Mouse (Mus musculus) MEL-GATA-1-ER (cell line): ENCODE data around the gene Galnt10.

Experiments used
- DNase-seq: peaks from one replicate; pipeline ENCODE4 v3.0.0-alpha.2; 2012; ENCODE audit warnings: low read depth; ENCODE audit errors: extremely low read depth

The Galnt10 gene

DNA sequence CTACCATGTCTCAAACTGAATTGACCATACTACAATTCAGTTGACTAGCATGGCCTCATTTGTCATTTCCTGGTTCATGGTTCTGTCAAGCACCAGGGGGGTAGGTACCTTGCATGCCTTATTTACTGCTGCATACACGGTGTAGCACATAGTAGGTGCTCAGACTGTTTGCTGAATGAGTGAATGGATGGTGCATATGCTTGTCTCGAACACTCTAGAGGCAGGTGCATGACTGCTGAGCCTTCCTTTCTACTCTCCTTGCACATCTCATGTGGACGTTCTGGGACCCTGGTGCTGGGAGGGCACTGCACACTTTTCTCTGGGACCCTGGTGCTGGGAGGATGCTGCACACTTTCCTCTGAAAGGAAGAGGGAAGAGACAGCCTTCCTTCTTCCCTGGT is 13.0 kb downstream of the Galnt10 start:
- no peak for DNase-seq

DNA sequence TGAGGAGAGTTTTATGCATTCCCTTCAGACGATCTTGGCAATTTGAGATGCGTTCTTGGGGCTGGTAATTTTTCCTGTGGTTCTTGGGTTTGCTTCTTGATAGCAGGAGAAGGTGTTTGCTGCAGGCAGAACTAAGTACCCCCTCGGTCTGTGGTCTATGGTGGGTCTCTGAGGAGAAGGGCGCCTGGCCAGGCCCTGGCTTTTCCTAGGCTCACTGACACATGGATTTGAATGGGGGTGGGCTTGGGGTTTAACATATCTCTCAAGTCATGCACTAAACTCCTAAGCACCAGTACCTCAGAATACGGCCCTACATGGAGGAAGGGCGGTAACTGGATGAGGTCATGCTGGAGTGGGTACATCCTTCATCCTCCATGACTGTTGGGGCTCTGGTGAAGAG is 13.5 kb downstream of the Galnt10 start:
- DNase-seq: no peak

DNA sequence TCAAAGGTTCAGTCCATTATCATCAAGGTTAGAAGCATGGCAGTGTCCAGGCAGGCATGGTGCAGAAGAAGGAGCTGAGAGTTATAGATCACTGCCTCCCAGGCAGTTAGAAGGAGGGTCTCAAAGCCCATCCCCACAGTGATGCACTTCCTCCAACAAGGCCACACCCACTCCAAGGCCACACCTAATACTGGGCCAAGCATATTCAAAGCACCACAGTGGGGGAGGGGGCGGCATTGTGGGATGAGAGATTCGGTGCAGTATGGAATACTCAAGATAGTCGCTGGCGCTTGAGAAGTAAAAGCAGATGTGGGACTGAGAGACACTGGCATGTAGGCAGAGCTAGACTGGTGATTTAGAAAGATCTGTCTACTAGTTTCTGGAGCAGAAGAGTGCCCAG is 14.9 kb downstream of the Galnt10 start:
- no peak for DNase-seq

DNA sequence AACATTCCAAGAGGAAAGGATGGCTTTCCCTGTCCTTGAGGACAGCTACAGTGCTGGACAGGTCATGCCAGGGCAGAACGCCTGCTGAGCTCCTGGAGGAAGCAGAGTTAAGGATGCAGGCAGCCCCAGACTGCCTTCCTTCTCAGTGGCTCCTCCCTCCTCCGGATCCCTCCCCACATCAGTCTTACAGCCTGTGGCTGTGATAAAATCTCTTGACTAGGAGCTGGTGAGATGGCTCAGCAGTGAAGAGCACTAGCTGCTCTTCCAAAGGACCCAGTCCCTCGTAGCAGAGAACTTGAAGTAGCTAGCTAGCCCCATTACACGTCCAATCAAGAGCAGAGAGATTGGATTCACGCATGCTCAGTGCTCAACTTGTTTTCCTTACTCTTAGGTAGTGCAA is 15.6 kb downstream of the Galnt10 start:
- no peak for DNase-seq

DNA sequence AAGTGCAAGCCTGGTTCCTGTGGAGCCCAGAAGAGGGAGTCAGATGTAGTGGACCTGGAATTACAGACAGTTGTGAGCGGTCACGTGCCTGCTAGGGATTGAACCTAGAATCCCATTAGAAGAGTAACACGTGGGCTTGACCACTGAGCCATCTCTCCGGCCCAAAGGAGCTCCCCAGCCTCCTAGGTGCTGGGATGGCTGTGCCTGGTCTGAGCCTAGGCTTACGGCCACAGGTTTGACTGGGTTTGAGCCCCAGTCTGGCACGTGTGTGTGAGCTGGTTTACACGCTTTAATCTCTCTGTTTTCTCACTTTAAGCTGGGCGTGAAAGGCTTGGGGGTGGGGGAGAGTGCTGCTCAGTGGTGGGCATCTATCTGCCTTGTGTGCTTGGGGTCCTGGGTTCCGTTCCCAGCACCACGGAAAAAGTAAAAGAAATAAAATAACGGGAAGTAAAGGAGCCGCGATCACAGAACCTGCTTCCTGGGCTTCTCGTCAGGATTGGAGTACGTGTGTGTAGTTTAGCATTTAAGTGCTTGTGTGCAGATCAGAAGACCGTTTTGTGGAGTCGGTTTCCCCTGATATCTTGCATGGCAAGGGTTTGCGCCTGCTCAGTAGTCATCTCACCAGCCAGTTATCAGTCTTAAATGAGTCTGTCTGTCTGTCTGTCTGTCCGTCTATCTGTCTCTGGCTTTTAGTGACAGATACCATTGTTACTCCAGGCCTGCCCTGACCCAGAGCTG is 16.4 kb downstream of the Galnt10 start:
- DNase-seq: no peak

DNA sequence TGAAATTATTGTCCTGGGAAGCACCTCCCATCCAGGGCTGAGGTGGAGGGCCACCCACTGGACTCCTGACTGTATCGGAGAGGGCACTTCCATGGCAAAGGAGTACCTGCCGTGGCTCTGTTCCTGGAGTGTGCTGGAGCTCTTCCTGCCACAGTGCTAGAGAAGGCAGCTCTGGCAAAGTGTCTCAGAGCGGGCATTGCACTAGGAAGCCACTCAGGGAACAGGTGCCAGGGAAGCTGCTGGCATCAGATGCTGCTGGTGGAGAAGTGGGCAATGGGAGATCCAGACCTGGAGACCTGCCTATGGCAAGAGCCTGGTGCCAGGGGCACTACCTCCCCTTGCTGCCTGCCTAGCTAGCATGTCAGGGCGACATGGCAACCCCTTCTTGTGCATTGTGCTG is 17.0 kb downstream of the Galnt10 start:
- DNase-seq: no peak

DNA sequence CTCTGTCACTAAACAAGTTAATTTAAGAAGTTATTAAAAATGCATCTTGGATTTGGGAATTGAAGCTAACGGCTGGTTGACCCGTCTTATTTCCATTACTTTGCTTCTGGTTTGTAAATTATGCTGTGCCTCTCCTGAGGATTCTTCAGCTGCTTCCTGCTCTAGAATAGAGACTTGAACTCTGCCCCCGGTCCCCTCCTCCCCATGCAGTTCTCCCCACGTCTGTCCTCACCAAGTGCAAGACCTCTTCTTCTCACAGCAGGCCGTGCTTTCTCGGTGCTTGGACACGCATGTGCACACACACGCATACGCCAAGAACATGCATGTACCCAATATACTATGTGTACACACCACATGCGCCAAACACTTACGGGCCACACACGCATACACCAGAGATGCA is 18.0 kb downstream of the Galnt10 start:
- DNase-seq: no peak

DNA sequence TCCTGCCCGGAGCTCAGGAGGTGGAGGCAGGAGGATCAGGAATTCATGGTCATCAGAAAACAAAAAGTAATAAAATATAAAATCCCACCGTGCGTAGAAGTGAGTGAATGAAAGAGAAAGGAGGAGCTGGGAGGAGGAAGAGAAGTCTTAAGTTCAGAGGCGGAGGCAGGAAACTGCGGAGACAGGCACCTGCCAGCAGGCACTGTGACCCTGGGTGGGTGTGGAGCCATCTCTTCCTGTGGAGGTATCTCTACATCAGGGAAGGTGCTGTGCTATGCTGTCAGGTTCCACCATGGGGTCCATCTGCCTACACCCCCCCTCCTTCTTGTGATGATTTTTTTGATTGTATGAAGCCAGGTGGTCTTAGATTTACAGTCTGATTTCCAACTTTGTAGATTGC is 19.5 kb downstream of the Galnt10 start:
- DNase-seq: no peak

DNA sequence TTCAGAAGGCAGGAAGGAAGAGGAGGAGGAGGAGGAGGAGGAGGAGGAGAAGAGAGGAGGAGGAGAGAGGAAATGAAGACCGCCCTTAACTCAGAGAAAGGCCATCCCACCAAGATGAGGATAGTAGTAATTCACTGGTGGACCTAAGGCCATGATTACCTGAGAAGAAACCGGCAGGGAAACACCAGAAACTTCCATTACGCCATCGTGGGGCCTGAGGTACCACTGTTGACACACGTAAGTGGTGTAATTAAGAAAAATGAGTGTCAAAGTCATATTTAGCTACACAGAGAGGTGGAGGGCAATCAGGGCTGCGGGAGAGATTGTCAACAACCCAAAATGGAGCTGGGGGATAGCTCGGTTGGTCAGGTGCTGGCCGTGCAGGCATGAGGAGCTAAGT is 23.0 kb downstream of the Galnt10 start:
- DNase-seq: no peak

DNA sequence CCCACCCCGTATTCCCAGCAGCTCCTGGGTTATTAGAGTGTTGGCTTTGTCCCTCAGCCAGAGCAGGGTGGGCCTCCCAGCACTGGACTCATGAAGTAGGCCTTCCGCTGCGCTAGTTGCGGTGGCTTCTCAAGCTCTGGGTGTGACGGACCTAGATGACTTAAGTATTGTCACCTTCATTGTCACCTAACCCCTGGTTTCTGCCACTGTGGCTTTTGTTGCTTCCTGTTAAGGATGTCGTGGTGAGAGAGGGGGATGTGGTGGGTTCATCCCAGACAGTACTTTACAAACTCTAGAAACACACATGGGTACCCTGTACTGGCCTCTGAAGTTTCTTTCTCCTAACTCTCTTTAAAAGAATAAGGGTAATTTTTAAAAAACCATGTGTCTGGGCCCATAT is 24.3 kb downstream of the Galnt10 start:
- no peak for DNase-seq

DNA sequence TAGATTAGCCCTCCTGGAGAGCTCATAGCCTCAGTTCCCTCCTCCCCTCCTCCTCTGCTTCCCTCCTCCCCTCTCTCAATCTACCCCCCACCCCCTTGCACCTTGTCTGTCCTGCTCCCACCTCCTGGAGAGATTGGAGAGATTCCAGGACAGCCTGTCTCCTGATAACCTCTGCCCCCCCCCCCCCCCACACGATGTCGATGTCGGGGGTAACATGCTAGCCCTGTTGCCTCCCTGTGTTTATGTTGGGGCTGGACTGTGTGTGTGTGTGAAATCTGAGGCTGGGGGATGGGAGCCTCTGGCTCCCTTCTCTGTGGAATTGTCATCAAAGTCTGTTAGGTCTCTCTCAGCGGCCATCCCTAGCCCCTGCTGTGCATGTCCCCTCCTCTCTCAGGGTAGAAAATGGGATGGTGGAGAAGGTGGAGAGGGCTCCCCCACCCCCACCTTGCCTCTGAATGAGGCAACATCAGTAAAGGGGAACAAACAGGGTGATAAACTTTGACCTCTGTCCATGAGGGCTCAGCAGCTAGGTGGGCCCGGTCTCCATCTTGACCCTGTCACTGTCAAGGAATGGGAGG is 26.0 kb downstream of the Galnt10 start:
- no peak for DNase-seq

DNA sequence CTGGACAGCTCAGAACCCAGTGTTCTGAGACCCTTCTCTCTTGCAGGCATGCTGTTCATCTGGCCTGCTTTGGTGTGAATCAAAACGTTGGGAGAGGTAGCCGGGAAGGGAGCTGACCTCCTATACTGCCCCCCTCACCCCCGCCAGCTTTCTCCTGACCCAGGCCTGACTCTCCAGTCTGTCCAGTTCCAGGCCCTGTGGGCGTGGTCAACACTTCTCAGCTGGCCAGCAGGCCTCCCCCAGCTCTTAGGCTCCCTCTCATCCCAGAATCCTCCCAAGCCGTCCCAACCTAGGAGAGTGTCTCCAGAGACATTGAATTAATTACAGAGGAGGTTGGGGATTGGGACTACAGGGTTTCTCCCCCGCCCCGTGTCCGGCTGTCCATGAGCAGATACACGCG is 26.6 kb downstream of the Galnt10 start:
- DNase-seq: no peak

DNA sequence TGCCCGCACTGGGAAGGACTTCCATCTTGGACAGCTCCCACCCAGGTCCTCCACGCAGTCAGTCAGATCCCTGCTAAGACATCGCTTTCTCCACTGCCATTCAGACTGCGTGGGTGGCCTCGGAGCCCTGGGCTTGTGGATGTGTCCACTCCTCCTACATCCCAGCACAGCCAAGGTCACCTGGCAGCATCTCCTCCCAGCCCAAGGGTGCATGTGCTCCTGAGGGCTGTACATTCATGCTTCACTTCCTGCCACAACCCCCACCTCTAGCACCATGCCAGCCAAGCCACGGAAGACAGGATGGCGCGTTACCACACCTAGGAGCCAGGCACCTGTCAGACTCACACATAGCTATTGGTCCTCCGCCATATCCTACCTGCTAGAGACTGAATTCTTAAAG is 27.8 kb downstream of the Galnt10 start:
- no peak for DNase-seq

DNA sequence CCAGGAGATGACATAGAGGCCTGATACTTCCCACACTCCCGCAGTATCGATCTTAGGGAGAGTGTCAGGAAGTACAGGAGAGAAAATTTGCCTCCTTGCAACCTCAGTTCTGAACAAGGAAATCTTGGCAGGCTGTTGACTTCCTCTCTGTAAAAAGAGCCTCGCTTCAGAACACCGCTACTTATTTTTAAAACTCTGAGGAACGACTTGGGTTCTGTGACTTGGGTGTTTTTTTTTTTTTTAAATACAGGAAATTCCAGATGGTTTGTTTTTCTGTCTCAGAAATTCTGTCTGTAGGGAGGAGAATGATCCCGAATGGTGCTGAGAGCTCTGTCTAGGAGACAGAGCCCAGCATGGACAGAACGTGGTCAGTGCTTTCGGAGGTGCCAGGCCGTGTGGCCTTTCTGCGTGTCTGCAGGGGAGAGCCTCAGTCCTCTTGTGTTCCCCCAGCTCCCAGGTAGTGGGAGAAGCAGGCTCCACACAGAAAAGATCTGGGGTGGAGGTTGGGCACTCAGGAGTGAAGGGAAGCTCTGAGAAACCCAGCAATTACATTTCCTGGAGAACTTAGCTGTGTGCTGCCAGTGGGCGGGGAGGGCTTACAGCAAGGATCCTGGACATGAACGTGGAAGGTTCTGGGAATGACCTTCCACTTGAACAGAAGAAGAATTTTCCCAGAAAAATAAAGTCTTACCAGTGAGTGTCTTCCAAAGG is 28.9 kb downstream of the Galnt10 start:
- DNase-seq: no peak

DNA sequence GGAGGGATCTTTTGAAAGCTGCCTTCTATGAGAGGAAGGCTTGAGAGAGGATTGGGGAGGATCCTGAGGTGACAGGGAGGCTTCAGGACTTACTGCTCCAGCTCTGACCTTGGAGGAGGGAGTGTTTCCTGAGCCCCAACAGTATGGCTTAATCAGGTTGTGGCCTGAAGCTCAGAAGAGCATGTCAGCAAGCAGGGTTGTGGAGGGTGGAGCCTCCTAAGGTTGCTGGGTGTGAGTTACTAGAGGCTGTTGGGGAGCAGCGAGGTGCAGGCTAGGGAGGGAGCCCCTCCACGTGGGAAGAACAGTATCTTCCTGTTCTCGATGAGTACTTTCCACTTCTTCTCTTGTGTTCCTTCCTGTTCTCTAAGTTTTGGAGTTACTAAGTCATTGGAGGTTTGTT is 32.0 kb downstream of the Galnt10 start:
- DNase-seq: no peak

DNA sequence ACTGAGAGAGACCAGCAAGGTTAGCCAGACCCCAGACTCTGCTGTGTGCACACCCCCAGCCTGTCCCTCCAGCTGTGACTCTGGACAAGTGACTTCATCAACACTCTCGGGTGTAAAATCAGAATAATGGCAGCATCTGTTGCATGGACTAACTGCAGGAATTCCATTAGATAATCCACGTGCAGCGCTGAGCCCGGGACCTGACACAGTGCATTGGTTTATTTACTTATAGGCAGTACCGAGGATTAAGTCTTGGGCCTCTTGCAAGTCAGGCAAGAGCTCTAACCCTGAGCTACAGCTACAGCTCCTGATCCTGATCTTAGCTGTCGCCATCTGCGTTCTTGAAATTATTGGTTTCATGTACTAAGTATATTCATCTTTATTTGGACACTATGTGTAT is 37.3 kb downstream of the Galnt10 start:
- DNase-seq: no peak

DNA sequence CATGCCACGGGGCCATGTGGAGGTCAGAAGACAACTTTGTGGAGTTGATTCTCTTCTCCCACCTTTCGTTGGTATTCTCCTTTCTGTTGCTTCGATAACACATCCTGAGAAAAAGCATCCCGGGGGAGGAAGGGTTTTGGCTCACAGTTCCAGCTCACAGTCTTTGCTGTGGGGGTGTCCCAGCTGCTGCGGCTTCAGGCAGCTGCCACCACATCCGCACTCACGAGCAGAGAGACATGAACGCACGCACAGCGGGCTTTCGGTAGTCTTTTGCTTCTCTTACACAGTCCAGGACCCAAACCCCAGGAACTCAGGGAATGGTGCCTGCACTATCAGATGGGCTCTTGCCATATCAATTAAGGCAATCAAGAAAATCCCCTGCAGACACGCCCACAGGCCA is 37.9 kb downstream of the Galnt10 start:
- no peak for DNase-seq

DNA sequence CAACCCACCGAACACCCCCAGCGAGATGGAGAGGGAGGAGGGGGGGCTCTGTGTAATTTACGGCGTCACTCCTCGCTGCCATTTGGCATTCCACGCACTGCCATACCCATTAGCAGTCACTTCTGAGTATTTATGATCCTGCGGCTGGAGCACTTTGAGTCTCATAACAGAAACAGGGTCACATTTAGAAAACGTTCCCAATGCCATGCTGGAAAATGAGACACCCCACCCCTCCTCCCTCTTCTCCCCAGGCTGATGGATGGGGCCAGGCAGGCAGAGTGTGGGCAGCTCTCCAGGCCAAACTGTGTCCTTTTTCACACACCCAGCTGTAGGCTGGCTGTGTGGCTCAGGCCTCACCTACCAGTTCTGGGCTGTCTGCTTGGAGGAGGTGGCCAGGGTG is 38.7 kb downstream of the Galnt10 start:
- DNase-seq: no peak

DNA sequence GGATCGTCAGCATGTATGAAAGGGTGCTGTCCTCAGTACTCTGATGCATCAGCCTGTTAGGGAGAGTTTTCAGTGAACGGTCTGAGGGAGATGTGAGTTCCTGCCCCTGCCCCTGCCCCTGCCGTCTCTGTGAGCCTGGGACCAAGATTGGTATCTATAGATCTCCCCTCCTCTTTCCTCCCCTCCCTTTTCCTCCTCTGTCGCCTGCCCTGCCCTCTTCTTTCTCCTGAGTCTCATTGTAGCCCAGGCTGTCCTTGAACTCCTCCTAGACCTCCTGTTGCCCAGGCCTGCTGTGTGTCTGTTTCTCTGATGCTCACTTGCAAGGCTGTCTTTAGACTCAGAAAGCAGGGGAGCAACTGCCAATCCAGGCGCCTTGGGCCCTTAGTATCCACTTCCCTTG is 39.6 kb downstream of the Galnt10 start:
- DNase-seq: no peak

DNA sequence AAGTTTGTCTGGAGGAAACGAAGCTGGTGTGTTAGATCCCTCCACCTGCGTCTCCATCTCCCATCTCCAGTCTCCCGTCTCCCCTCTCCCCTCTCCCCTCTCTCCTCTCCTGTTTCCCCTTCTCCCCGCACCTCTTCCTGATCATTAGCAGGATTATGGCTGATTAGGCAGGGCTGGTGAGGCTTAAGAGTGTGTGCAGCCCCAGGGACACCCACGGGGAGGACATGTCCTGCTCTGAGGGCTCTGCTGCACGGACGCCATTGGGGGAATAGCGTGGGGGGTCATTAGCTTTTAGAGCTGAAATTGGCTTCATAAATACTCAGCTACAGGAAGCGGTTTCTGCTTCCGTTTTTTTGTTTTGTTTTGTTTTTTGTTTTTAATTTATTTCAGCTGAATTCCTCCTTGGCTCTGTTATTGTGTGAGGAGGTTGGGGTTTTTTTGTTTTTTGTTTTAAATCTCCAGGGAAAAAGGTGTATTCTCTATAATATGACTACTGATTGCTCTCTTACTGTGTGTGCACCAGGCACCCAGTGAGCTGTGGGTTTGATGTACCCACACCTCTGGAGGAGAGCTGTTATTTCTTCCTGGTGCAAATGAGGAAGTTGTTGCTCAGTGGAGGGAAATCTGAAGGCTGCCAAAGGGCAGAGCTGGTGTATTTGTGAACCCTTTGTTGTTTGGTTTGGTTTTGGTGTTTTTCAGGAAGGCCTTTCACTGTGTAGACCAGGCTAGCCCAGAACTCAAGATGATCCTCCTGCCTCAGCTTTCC is 40.6 kb downstream of the Galnt10 start:
- DNase-seq: peak; percentile 78

DNA sequence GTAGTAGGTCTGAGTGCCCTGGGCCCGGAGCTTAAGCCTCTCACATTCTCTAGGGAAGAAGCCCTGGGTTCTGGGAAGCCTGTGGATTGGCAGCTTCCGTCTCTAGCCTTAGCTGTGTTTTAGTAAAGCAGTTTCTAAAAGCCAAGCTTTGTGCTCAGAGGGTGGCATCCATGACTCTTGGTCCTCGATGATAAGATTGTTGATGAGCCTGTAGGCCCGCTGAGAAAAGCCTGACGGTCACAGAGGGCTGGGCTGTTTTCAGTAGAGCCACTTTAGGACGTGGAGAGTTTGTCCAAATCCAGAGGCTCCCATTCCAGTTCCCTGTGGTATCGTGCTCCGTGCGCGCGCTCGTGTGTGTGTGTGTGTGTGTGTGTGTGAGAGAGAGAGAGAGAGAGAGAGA is 41.6 kb downstream of the Galnt10 start:
- DNase-seq: no peak

DNA sequence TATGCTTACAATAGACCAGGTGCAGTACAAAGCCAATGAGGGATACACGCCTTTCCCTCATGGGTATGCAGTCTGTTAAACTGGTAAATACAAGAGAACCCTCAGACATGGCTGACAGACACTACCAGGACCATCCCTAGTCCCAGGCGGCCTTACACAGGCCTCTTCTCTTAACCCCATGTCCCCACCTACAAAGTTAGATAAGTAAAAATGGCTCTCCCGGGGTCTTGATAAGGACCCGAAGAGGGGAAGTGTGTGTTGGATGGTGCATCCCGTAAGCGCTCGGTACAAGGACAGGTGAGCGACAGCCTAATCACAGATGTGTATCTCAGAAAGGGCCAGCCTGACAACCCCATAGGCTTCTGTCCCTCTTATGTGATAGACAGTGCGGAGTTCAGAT is 42.0 kb downstream of the Galnt10 start:
- no peak for DNase-seq
